ENCODE assay signal across 8 mouse cellular contexts in genomic region chr4:62693839-62694238, GRCm38 (mm10).
DNase-seq lines count a peak whose midpoint lies in the region; ATAC-seq and TF ChIP-seq lines count a peak whose summit lies in the region.

No protein-coding gene starts in this region.

- H3K4me2 ChIP-seq in heart, embryonic 13.5 days, result no peak overlapping the region
- no peak overlapping the region for H3K4me2 ChIP-seq in liver, embryonic 13.5 days
- no peak overlapping the region for H3K4me2 ChIP-seq in stomach, embryonic 15.5 days

- TF ChIP-seq EP300 in heart, adult 2 months (IDR thresholded peaks at IDR 0.05; ENCODE audit: insufficient read depth, low read depth, low read length), result 0 out of 2 replicates have a peak, but pooled peaks have one; percentile 19

- H3K4me3 ChIP-seq in heart, adult 2 months, result no peak overlapping the region
- no peak overlapping the region for H3K4me3 ChIP-seq in bone marrow, adult 2 months (replicated peaks; ENCODE audit: control insufficient read depth, low read depth, low read length)
- H3K4me3 ChIP-seq in heart, embryonic 13.5 days, result no peak overlapping the region
- H3K4me3 ChIP-seq in liver, embryonic 13.5 days (replicated peaks), result no peak overlapping the region
- no peak overlapping the region for H3K4me3 ChIP-seq in stomach, embryonic 15.5 days (replicated peaks)

- peak; percentile 81 for TF ChIP-seq CTCF in heart, adult 2 months (IDR thresholded peaks at IDR 0.05)
- TF ChIP-seq CTCF in bone marrow, adult 2 months (IDR thresholded peaks at IDR 0.05; ENCODE audit: control insufficient read depth, insufficient read depth, low read length), result peak; percentile 30; the same call in 1 of the 2 replicates

- peaks cover 11% of the 10 kb centered on the region; the same call in 1 of the 2 replicates for H3K36me3 ChIP-seq in heart, adult 2 months (ENCODE audit: control insufficient read depth, insufficient read depth, low read length)
- H3K36me3 ChIP-seq in heart, embryonic 13.5 days, result peaks cover 37% of the 10 kb centered on the region
- no peaks in the 10 kb centered on the region for H3K36me3 ChIP-seq in liver, embryonic 13.5 days
- no peaks in the 10 kb centered on the region for H3K36me3 ChIP-seq in stomach, embryonic 15.5 days

- peaks cover 39% of the 10 kb centered on the region for H3K4me1 ChIP-seq in heart, adult 2 months (ENCODE audit: control insufficient read depth, insufficient read depth, low read length)
- H3K4me1 ChIP-seq in bone marrow, adult 2 months (ENCODE audit: control insufficient read depth, insufficient read depth, low read length), result no peaks in the 10 kb centered on the region; the same call in 1 of the 2 replicates
- H3K4me1 ChIP-seq in heart, embryonic 13.5 days, result peaks cover 84% of the 10 kb centered on the region
- H3K4me1 ChIP-seq in liver, embryonic 13.5 days (replicated peaks), result peaks cover 12% of the 10 kb centered on the region; the same call in 1 of the 2 replicates
- peaks cover 44% of the 10 kb centered on the region for H3K4me1 ChIP-seq in stomach, embryonic 15.5 days

- intact Hi-C loops in heart, adult 2 months (cut with DNase I), result loop anchor here (2.0 to 5.0 kb wide), 3 partner anchors 29 to 87 kb away; no protein-coding TSS in a partner anchor

- peak; percentile 62 to 80 for DNase-seq in heart, adult 2 months
- DNase-seq in heart, adult 9 months (ENCODE audit: low spot score in 2 of 2), result no peak
- DNase-seq in CD4-positive helper T cell, adult 2 months (ENCODE audit: low read depth, low spot score), result peak; percentile 38
- no peak for DNase-seq in liver, embryonic 13.5 days
- DNase-seq in layer of hippocampus, postnatal 36 days, result no peak

- H3K27me3 ChIP-seq in heart, adult 2 months (ENCODE audit: control insufficient read depth, insufficient read depth, low read length), result no peaks in the 10 kb centered on the region
- H3K27me3 ChIP-seq in heart, embryonic 13.5 days (replicated peaks), result peaks cover 59% of the 10 kb centered on the region
- H3K27me3 ChIP-seq in liver, embryonic 13.5 days, result no peaks in the 10 kb centered on the region
- H3K27me3 ChIP-seq in stomach, embryonic 15.5 days (replicated peaks), result no peaks in the 10 kb centered on the region

- no peak for ATAC-seq in heart, embryonic 13.5 days (ENCODE audit: extremely low read depth, insufficient number of reproducible peaks, low FRiP score, low TSS enrichment)
- ATAC-seq in liver, embryonic 13.5 days (ENCODE audit: low read depth), result peak; percentile 41; the same call in 1 of the 2 replicates
- peak; percentile 20; the same call in 1 of the 2 replicates for ATAC-seq in stomach, embryonic 15.5 days (ENCODE audit: insufficient read depth, low FRiP score, low read depth)

- H3K9me3 ChIP-seq in heart, embryonic 13.5 days, result no peaks in the 10 kb centered on the region
- no peaks in the 10 kb centered on the region for H3K9me3 ChIP-seq in liver, embryonic 13.5 days (replicated peaks)
- no peaks in the 10 kb centered on the region for H3K9me3 ChIP-seq in stomach, embryonic 15.5 days

- no peaks in the 10 kb centered on the region for H3K79me2 ChIP-seq in heart, adult 2 months (replicated peaks; ENCODE audit: control insufficient read depth, insufficient read depth, low read length)

- TF ChIP-seq POLR2A in heart, adult 2 months (IDR thresholded peaks at IDR 0.05; ENCODE audit: insufficient read depth, low read depth, low read length), result no peak
- TF ChIP-seq POLR2A in bone marrow, adult 2 months (IDR thresholded peaks at IDR 0.05; ENCODE audit: borderline replicate concordance, control insufficient read depth, low read depth, low read length), result no peak

- WGBS in heart, adult 2 months, result 47% methylated on average over 10 of the region's 10 CpGs
- 48% methylated on average over 10 of the region's 10 CpGs for WGBS in bone marrow, adult 2 months
- 34% methylated on average over 10 of the region's 10 CpGs for WGBS in heart, embryonic 13.5 days
- WGBS in liver, embryonic 13.5 days (ENCODE audit: insufficient replicate concordance), result 31% methylated on average over 10 of the region's 10 CpGs
- 38% methylated on average over 10 of the region's 10 CpGs for WGBS in stomach, embryonic 15.5 days

- H3K9ac ChIP-seq in heart, adult 2 months (ENCODE audit: low read depth, low read length), result no peak overlapping the region
- 0 out of 2 replicates have a peak overlapping the region, but pooled peaks have one; percentile 15 for H3K9ac ChIP-seq in heart, embryonic 13.5 days
- no peak overlapping the region for H3K9ac ChIP-seq in liver, embryonic 13.5 days
- H3K9ac ChIP-seq in stomach, embryonic 15.5 days, result no peak overlapping the region

- H3K27ac ChIP-seq in heart, adult 2 months, result peak overlapping the region; percentile 85
- H3K27ac ChIP-seq in bone marrow, adult 2 months (ENCODE audit: control insufficient read depth, insufficient read depth, low read depth, low read length, poor library complexity), result no peak overlapping the region
- no peak overlapping the region for H3K27ac ChIP-seq in heart, embryonic 13.5 days (replicated peaks)
- H3K27ac ChIP-seq in liver, embryonic 13.5 days, result no peak overlapping the region
- no peak overlapping the region for H3K27ac ChIP-seq in stomach, embryonic 15.5 days

Comparison
In these comparisons a context has a peak if more than half of its experiments do, and no peak if none do; other contexts are left out.
1. DNase-seq: peak in heart, adult 2 months (2 of 2) and CD4-positive helper T cell, adult 2 months (single experiment); none in heart, adult 9 months (0 of 2), liver, embryonic 13.5 days (single experiment) and layer of hippocampus, postnatal 36 days (0 of 2).